Mouse (Mus musculus) C2C12 (cell line): ENCODE data around the gene Prune1.

Experiments
- CEBPB ChIP-seq: IDR thresholded peaks from one replicate; pipeline ENCODE4 v1.6.1; 2011; ENCODE audit warnings: low read depth, mild to moderate bottlenecking, control low read depth, moderate library complexity
- CTCF ChIP-seq: IDR thresholded peaks from one replicate; pipeline ENCODE4 v1.5.1; 2011; ENCODE audit not compliant: control insufficient read depth, insufficient read depth, insufficient read length
- FOSL1 ChIP-seq: IDR thresholded peaks from one replicate; pipeline ENCODE4 v1.8.0; 2011; ENCODE audit warnings: mild to moderate bottlenecking, low read length; ENCODE audit not compliant: poor library complexity, insufficient read depth, severe bottlenecking
- MAX ChIP-seq: IDR thresholded peaks from one replicate; pipeline ENCODE4 v1.6.1; 2011; ENCODE audit warnings: mild to moderate bottlenecking, control low read depth
- MYOD1 ChIP-seq: IDR thresholded peaks from one replicate; pipeline ENCODE4 v1.6.1; 2011; ENCODE audit warnings: low read depth; ENCODE audit not compliant: control insufficient read depth, insufficient read length
- USF1 ChIP-seq: IDR thresholded peaks from one replicate; pipeline ENCODE4 v1.6.1; 2011; ENCODE audit warnings: low read depth, mild to moderate bottlenecking, control low read depth, moderate library complexity

DNA sequence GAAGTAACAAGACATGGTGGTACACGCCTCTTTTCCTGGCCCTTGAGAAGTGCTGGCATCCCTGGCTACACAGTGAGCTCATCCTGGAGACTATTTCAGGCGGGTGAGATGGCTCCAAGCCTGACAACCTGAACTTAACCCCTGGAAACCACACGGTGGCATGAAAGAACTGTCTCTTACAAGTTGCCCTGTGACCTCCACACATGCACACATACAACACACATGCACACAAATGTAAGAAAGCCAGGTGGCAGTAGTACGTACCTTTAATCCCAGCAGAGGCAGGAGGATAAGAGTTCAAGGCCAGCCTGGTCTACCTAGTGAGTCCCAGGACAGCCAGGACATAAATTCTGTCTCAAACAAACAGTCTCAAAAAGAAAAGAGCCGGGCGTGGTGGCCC, 42.9 kb downstream of the Prune1 start:
- no peak for TF ChIP-seq CTCF
- no peak for TF ChIP-seq USF1
- TF ChIP-seq FOSL1 = no peak
- TF ChIP-seq MYOD1 = no peak
- TF ChIP-seq MAX = no peak
- TF ChIP-seq CEBPB = no peak
